Mouse (Mus musculus): Measurements from ENCODE around the gene Tnpo3. TPM values are rescaled to one million over a fixed set of nuclear protein-coding genes. Genes with fewer than 3 reads are reported as not detected.
"Not testable (repeated sequence)": the region's sequence is repeated elsewhere in the genome, so short reads cannot be mapped to it uniquely, and the experiment has no call there.

Tnpo3 gene
- total and polyA plus RNA-seq, 2 experiments from 2014 or later = 37.3 to 55.1 TPM

- Histone ChIP-seq H3K4me1 (ENCODE audit: control insufficient read depth, insufficient read depth) (0 out of 2 replicates have a peak, but pooled peaks cover 2% of the 10 kb centered on the region), H3K9ac (replicated peaks; ENCODE audit: low read depth, low read length) (no peak overlapping the region), H3K9me3 (replicated peaks; ENCODE audit: control insufficient read depth, low read length) (no peaks in the 10 kb centered on the region), H3K4me3 (ENCODE audit: low read depth, low read length) (no peak overlapping the region), H3K27ac (ENCODE audit: low read depth) (no peak overlapping the region), H3K27me3 (ENCODE audit: control insufficient read depth, insufficient read depth, low read length) (no peaks in the 10 kb centered on the region), H3K4me2 (ENCODE audit: low read depth, low read length) (no peak overlapping the region), H3K36me3 (replicated peaks; ENCODE audit: control insufficient read depth, insufficient read depth, low read length) (0 out of 2 replicates have a peak, but pooled peaks cover 4% of the 10 kb centered on the region)
- DNase-seq (ENCODE audit: low spot score) = no peak
- TF ChIP-seq EP300 (IDR thresholded peaks at IDR 0.05; ENCODE audit: low read depth) (no peak), CTCF (IDR thresholded peaks at IDR 0.05; ENCODE audit: low read depth) (no peak)
- ATAC-seq (ENCODE audit: insufficient read depth, low read depth) = no peak
These were observed 9.5 kb downstream of the Tnpo3 start for GRCm38 (mm10) chr6:29600188-29600587.

- no peak overlapping the region for H3K27ac ChIP-seq (ENCODE audit: low read depth)
- no peaks in the 10 kb centered on the region for H3K4me1 ChIP-seq (ENCODE audit: control insufficient read depth, insufficient read depth)
- ATAC-seq (ENCODE audit: insufficient read depth, low read depth) = no peak
- no peak overlapping the region for H3K9ac ChIP-seq (replicated peaks; ENCODE audit: low read depth, low read length)
- TF ChIP-seq EP300 (IDR thresholded peaks at IDR 0.05; ENCODE audit: low read depth) (no peak), CTCF (IDR thresholded peaks at IDR 0.05; ENCODE audit: low read depth) (no peak)
- no peak overlapping the region for H3K4me3 ChIP-seq (ENCODE audit: low read depth, low read length)
- H3K36me3 ChIP-seq (replicated peaks; ENCODE audit: control insufficient read depth, insufficient read depth, low read length) = no peaks in the 10 kb centered on the region
- H3K9me3 ChIP-seq (replicated peaks; ENCODE audit: control insufficient read depth, low read length) = no peaks in the 10 kb centered on the region
- no peak overlapping the region for H3K4me2 ChIP-seq (ENCODE audit: low read depth, low read length)
- no peaks in the 10 kb centered on the region for H3K27me3 ChIP-seq (ENCODE audit: control insufficient read depth, insufficient read depth, low read length)
- no peak for DNase-seq (ENCODE audit: low spot score)
- 62% methylated on average over 2 of the region's 2 CpGs for WGBS
These were observed 14.0 kb downstream of the Tnpo3 start for GRCm38 (mm10) chr6:29595656-29596055.

GRCm38 (mm10) chr6:29581202-29581601 lies 28.5 kb downstream of the Tnpo3 start:
- 95% methylated on average over 3 of the region's 3 CpGs for WGBS

GRCm38 (mm10) chr6:29580770-29581169 lies 28.9 kb downstream of the Tnpo3 start:
- DNase-seq (ENCODE audit: low spot score) (no peak), ATAC-seq (ENCODE audit: insufficient read depth, low read depth) (no peak)
- Histone ChIP-seq H3K4me1 (ENCODE audit: control insufficient read depth, insufficient read depth) (no peaks in the 10 kb centered on the region), H3K4me2 (ENCODE audit: low read depth, low read length) (no peak overlapping the region), H3K4me3 (ENCODE audit: low read depth, low read length) (no peak overlapping the region), H3K36me3 (replicated peaks; ENCODE audit: control insufficient read depth, insufficient read depth, low read length) (peaks cover 70% of the 10 kb centered on the region), H3K27me3 (ENCODE audit: control insufficient read depth, insufficient read depth, low read length) (no peaks in the 10 kb centered on the region), H3K27ac (ENCODE audit: low read depth) (no peak overlapping the region), H3K9me3 (replicated peaks; ENCODE audit: control insufficient read depth, low read length) (no peaks in the 10 kb centered on the region), H3K9ac (replicated peaks; ENCODE audit: low read depth, low read length) (no peak overlapping the region)
- 57% methylated on average over 1 of the region's 1 CpGs for WGBS
- TF ChIP-seq EP300 (IDR thresholded peaks at IDR 0.05; ENCODE audit: low read depth) (no peak), CTCF (IDR thresholded peaks at IDR 0.05; ENCODE audit: low read depth) (no peak)

More at GRCm38 (mm10) chr6:29581202-29581601, 28.5 kb downstream of the Tnpo3 start:
- no peak for TF ChIP-seq CTCF (IDR thresholded peaks at IDR 0.05; ENCODE audit: low read depth)
- no peak for TF ChIP-seq EP300 (IDR thresholded peaks at IDR 0.05; ENCODE audit: low read depth)
- Histone ChIP-seq H3K4me3 (ENCODE audit: low read depth, low read length) (no peak overlapping the region), H3K27me3 (ENCODE audit: control insufficient read depth, insufficient read depth, low read length) (no peaks in the 10 kb centered on the region), H3K4me2 (ENCODE audit: low read depth, low read length) (no peak overlapping the region), H3K36me3 (replicated peaks; ENCODE audit: control insufficient read depth, insufficient read depth, low read length) (peaks cover 72% of the 10 kb centered on the region), H3K27ac (ENCODE audit: low read depth) (no peak overlapping the region), H3K9me3 (replicated peaks; ENCODE audit: control insufficient read depth, low read length) (no peaks in the 10 kb centered on the region), H3K4me1 (ENCODE audit: control insufficient read depth, insufficient read depth) (no peaks in the 10 kb centered on the region), H3K9ac (replicated peaks; ENCODE audit: low read depth, low read length) (no peak overlapping the region)
- no peak for ATAC-seq (ENCODE audit: insufficient read depth, low read depth)
- no peak for DNase-seq (ENCODE audit: low spot score)

GRCm38 (mm10) chr6:29576388-29576787 lies 33.3 kb downstream of the Tnpo3 start:
- DNase-seq (ENCODE audit: low spot score); H3K9me3 ChIP-seq (replicated peaks; ENCODE audit: control insufficient read depth, low read length); H3K27me3 ChIP-seq (ENCODE audit: control insufficient read depth, insufficient read depth, low read length); ATAC-seq (ENCODE audit: insufficient read depth, low read depth); H3K4me2 ChIP-seq (ENCODE audit: low read depth, low read length); H3K27ac ChIP-seq (ENCODE audit: low read depth); H3K4me1 ChIP-seq (ENCODE audit: control insufficient read depth, insufficient read depth); H3K4me3 ChIP-seq (ENCODE audit: low read depth, low read length); H3K9ac ChIP-seq (replicated peaks; ENCODE audit: low read depth, low read length): not testable (repeated sequence)
- H3K36me3 ChIP-seq (replicated peaks; ENCODE audit: control insufficient read depth, insufficient read depth, low read length) = peaks cover 80% of the 10 kb centered on the region
- 87% methylated on average over 3 of the region's 3 CpGs for whole genome bisulfite sequencing

- Histone ChIP-seq H3K4me2 (ENCODE audit: low read depth, low read length) (no peak overlapping the region), H3K9me3 (replicated peaks; ENCODE audit: control insufficient read depth, low read length) (no peaks in the 10 kb centered on the region), H3K27ac (ENCODE audit: low read depth) (no peak overlapping the region), H3K4me3 (ENCODE audit: low read depth, low read length) (no peak overlapping the region), H3K4me1 (ENCODE audit: control insufficient read depth, insufficient read depth) (no peaks in the 10 kb centered on the region), H3K9ac (replicated peaks; ENCODE audit: low read depth, low read length) (no peak overlapping the region), H3K27me3 (ENCODE audit: control insufficient read depth, insufficient read depth, low read length) (no peaks in the 10 kb centered on the region), H3K36me3 (replicated peaks; ENCODE audit: control insufficient read depth, insufficient read depth, low read length) (peaks cover 86% of the 10 kb centered on the region)
- WGBS = 91% methylated on average over 2 of the region's 2 CpGs
- TF ChIP-seq CTCF (IDR thresholded peaks at IDR 0.05; ENCODE audit: low read depth) (no peak), EP300 (IDR thresholded peaks at IDR 0.05; ENCODE audit: low read depth) (no peak)
- ATAC-seq (ENCODE audit: insufficient read depth, low read depth) (no peak), DNase-seq (ENCODE audit: low spot score) (no peak)
These were observed 52.6 kb downstream of the Tnpo3 start for GRCm38 (mm10) chr6:29557112-29557511.

Data from heart, postnatal 0 days (tissue).